In genomic region chr19:57610476-57611261, GRCm38 (mm10) we compare ENCODE assay signal across 8 mouse cellular contexts. TPM values are rescaled to one million over a fixed set of nuclear protein-coding genes. Genes with fewer than 3 reads are reported as not detected.
DNase-seq lines count a peak whose midpoint lies in the region; ATAC-seq and TF ChIP-seq lines count a peak whose summit lies in the region.

Gene Atrnl1 (plus strand): TSS chr19:57611034.

- DNase-seq in brain, embryonic 18.5 days (ENCODE audit: low read depth, low spot score): peak; percentile 84
- DNase-seq in kidney, postnatal 10 days: peak; percentile 95
- peak; percentile 61 to 66 (median 64) for DNase-seq in liver, embryonic 14.5 days (ENCODE audit: low read depth in 3 of 3, low spot score in 3 of 3)
- peak; percentile 87 for DNase-seq in neural tube, embryonic 10.5 days (ENCODE audit: extremely low spot score, low spot score)

- no peaks in the 10 kb centered on the region for H3K36me3 ChIP-seq in heart, embryonic 13.5 days
- no peaks in the 10 kb centered on the region for H3K36me3 ChIP-seq in liver, embryonic 14.5 days (replicated peaks; ENCODE audit: control insufficient read depth, insufficient read depth, low read depth)
- no peaks in the 10 kb centered on the region for H3K36me3 ChIP-seq in stomach, embryonic 15.5 days

- peaks cover 29% of the 10 kb centered on the region for H3K4me1 ChIP-seq in heart, embryonic 13.5 days
- no peaks in the 10 kb centered on the region; a peak in 1 of 4 replicates for H3K4me1 ChIP-seq in liver, embryonic 14.5 days (replicated peaks; ENCODE audit: control insufficient read depth in 2 of 2, insufficient read depth in 2 of 2, low read length in 1 of 2)
- H3K4me1 ChIP-seq in stomach, embryonic 15.5 days: peaks cover 7% of the 10 kb centered on the region; the same call in 1 of the 2 replicates

- peak within 1 kb of the TSS; percentile 95 for H3K27ac ChIP-seq in heart, embryonic 13.5 days (replicated peaks)
- H3K27ac ChIP-seq in liver, embryonic 14.5 days: peak within 1 kb of the TSS; percentile 7
- H3K27ac ChIP-seq in stomach, embryonic 15.5 days: peak within 1 kb of the TSS; percentile 98

- H3K4me2 ChIP-seq in heart, embryonic 13.5 days: peak within 1 kb of the TSS; percentile 96
- peak within 1 kb of the TSS; percentile 83 for H3K4me2 ChIP-seq in liver, embryonic 14.5 days (ENCODE audit: low read depth)
- peak within 1 kb of the TSS; percentile 84 for H3K4me2 ChIP-seq in stomach, embryonic 15.5 days

- H3K9me3 ChIP-seq in heart, embryonic 13.5 days: no peaks in the 10 kb centered on the region
- no peaks in the 10 kb centered on the region for H3K9me3 ChIP-seq in liver, embryonic 14.5 days (ENCODE audit: control insufficient read depth, low read length)
- H3K9me3 ChIP-seq in stomach, embryonic 15.5 days: no peaks in the 10 kb centered on the region

- TF ChIP-seq EP300 in liver, embryonic 14.5 days (IDR thresholded peaks at IDR 0.05; ENCODE audit: low read depth): no peak

- H3K27me3 ChIP-seq in heart, embryonic 13.5 days (replicated peaks): 0 out of 2 replicates have a peak, but pooled peaks cover 3% of the 10 kb centered on the region
- no peaks in the 10 kb centered on the region; the same call in none of the 2 replicates for H3K27me3 ChIP-seq in liver, embryonic 14.5 days (ENCODE audit: control insufficient read depth, insufficient read depth, low read length)
- H3K27me3 ChIP-seq in stomach, embryonic 15.5 days (replicated peaks): no peaks in the 10 kb centered on the region

- no peak for TF ChIP-seq CTCF in liver, embryonic 14.5 days (IDR thresholded peaks at IDR 0.05; ENCODE audit: low read depth)

- peak; percentile 71 for ATAC-seq in CD4-positive, CD25-positive, alpha-beta regulatory T cell, adult 4 months
- ATAC-seq in erythroid progenitor cell, adult 5-6 weeks (replicated peaks; ENCODE audit: low FRiP score, poor library complexity, severe bottlenecking): peak; percentile 79
- ATAC-seq in heart, embryonic 13.5 days (ENCODE audit: extremely low read depth, insufficient number of reproducible peaks, low FRiP score, low TSS enrichment): peak; percentile 88
- ATAC-seq in liver, embryonic 14.5 days (ENCODE audit: insufficient read depth): peak; percentile 90
- ATAC-seq in stomach, embryonic 15.5 days (ENCODE audit: insufficient read depth, low FRiP score, low read depth): peak; percentile 90

- H3K9ac ChIP-seq in heart, embryonic 13.5 days: peak within 1 kb of the TSS; percentile 96
- H3K9ac ChIP-seq in liver, embryonic 14.5 days (replicated peaks): peak within 1 kb of the TSS; percentile 68
- H3K9ac ChIP-seq in stomach, embryonic 15.5 days: peak within 1 kb of the TSS; percentile 70

- peak within 1 kb of the TSS; percentile 94 for H3K4me3 ChIP-seq in heart, embryonic 13.5 days
- peak within 1 kb of the TSS; percentile 71 to 72 for H3K4me3 ChIP-seq in liver, embryonic 14.5 days (ENCODE audit: insufficient read depth in 1 of 2, low read depth in 2 of 2, low read length in 2 of 2)
- H3K4me3 ChIP-seq in stomach, embryonic 15.5 days (replicated peaks): peak within 1 kb of the TSS; percentile 70

- under 1% methylated on average over 69 of the region's 103 CpGs for WGBS in heart, embryonic 13.5 days
- WGBS in liver, embryonic 14.5 days (ENCODE audit: insufficient replicate concordance): under 1% methylated on average over 92 of the region's 103 CpGs
- 0% methylated on average over 68 of the region's 103 CpGs for WGBS in stomach, embryonic 15.5 days

RNA-seq across cellular contexts. Expression of gene Atrnl1, which starts in this region (rescaled TPM):
- polyA plus RNA-seq in CD4-positive, CD25-positive, alpha-beta regulatory T cell, adult 4 months (2017; shearing (Covaris generic)): under 1 TPM in 1 of 2 experiments, not detected in 1; 0.11 TPM
- 3.4 and 4.7 TPM in 2 replicates for total RNA-seq in erythroid progenitor cell, adult 5-6 weeks (2015; ENCODE audit: low replicate concordance)
- total RNA-seq in erythroid progenitor cell, adult 5-6 weeks (2017; ENCODE audit: low replicate concordance): 2.6 and 5.5 TPM in 2 replicates
- 2.6 and 2.8 TPM in 2 replicates for polyA plus RNA-seq in heart, embryonic 13.5 days (2015; fragmentation: Nextera tagmentation; extraction: Ambion mirVana)
- polyA plus RNA-seq in liver, embryonic 14.5 days (2012; rRNA removed): 0.93 and 1.3 TPM in 2 replicates
- 0.46 and 0.57 TPM in 2 replicates for polyA plus RNA-seq in liver, embryonic 14.5 days (2014; fragmentation: Nextera tagmentation; extraction: Ambion mirVana)
- polyA plus RNA-seq in stomach, embryonic 15.5 days (2015; fragmentation: Nextera tagmentation; extraction: Ambion mirVana): 6.1 and 7.2 TPM in 2 replicates

Comparison
In these comparisons a context has a peak if more than half of its experiments do, and no peak if none do; other contexts are left out.
1. Peak in every context shown above with its lines: DNase-seq, ATAC-seq, H3K4me3 ChIP-seq and H3K27ac ChIP-seq.
2. Peak in ATAC-seq in CD4-positive, CD25-positive, alpha-beta regulatory T cell, adult 4 months; RNA of the gene not detected or under 1 TPM.
3. H3K27ac ChIP-seq: peak in every context shown above with its lines; median percentile 98 in stomach, embryonic 15.5 days; 95 in heart, embryonic 13.5 days; 7 in liver, embryonic 14.5 days.